Mouse (Mus musculus): ENCODE results near the gene Insc.

GRCm38 (mm10) chr7:114778156-114778770 is 34.8 kb downstream of the Insc start:
- TF ChIP-seq POLR2A (IDR thresholded peaks at IDR 0.05; ENCODE audit: low read depth, low read length) (no peak), CTCF (conservative IDR thresholded peaks at IDR 0.05 in 1 of 2, IDR thresholded peaks at IDR 0.05 in 1 of 2; ENCODE audit: low read depth in 2 of 2, low read length in 2 of 2) (no peak), NRF1 (IDR thresholded peaks at IDR 0.05; ENCODE audit: low read depth, low read length) (no peak), TCF12 (IDR thresholded peaks at IDR 0.05; ENCODE audit: low read depth, low read length) (no peak), MAFK (IDR thresholded peaks at IDR 0.05; ENCODE audit: insufficient replicate concordance, low read length) (no peak), ZMIZ1 (IDR thresholded peaks at IDR 0.05; ENCODE audit: low read depth, low read length) (no peak), EP300 (IDR thresholded peaks at IDR 0.05; ENCODE audit: low read length) (peak; percentile 59), MEF2A (IDR thresholded peaks at IDR 0.05; ENCODE audit: borderline replicate concordance, low read depth, low read length) (no peak), JUND (conservative IDR thresholded peaks at IDR 0.05; ENCODE audit: low read depth, low read length) (no peak), POLR2AphosphoS2 (IDR thresholded peaks at IDR 0.05; ENCODE audit: low read depth, low read length) (no peak), RAD21 (IDR thresholded peaks at IDR 0.05; ENCODE audit: low read depth, low read length) (no peak), SIN3A (IDR thresholded peaks at IDR 0.05; ENCODE audit: low read length) (no peak), HCFC1 (IDR thresholded peaks at IDR 0.05; ENCODE audit: low read depth, low read length) (no peak), E2F4 (IDR thresholded peaks at IDR 0.05; ENCODE audit: insufficient replicate concordance, low read depth, low read length) (no peak)

Data from CH12.LX (cell line).